Mouse (Mus musculus) urinary bladder, postnatal 36 days (tissue): ENCODE results near the gene Slc34a3.

Experiments used
- DNase-seq, 2 experiments: peaks; one replicate each; pipeline ENCODE4 v3.0.0; 2022; ENCODE audit warnings: low spot score in 2 of 2, mixed read lengths in 1 of 2

Gene Slc34a3

GRCm38 (mm10) chr2:25194006-25194405 lies 40.2 kb downstream of the Slc34a3 start:
- no peak for DNase-seq

- DNase-seq: peak; percentile 74 to 85
These were observed 40.8 kb downstream of the Slc34a3 start for GRCm38 (mm10) chr2:25193330-25193770.

- DNase-seq: no peak
These were observed 46.3 kb downstream of the Slc34a3 start for GRCm38 (mm10) chr2:25187841-25188240.

GRCm38 (mm10) chr2:25186575-25186930 lies 47.6 kb downstream of the Slc34a3 start:
- no peak for DNase-seq

GRCm38 (mm10) chr2:25185625-25186574 lies 48.3 kb downstream of the Slc34a3 start:
- peak in 1 of 2 experiments; percentile 64 for DNase-seq

- DNase-seq: no peak
These were observed 49.7 kb downstream of the Slc34a3 start for GRCm38 (mm10) chr2:25184496-25184895.

GRCm38 (mm10) chr2:25183336-25183735 lies 50.8 kb downstream of the Slc34a3 start:
- DNase-seq: no peak

GRCm38 (mm10) chr2:25182664-25183063 lies 51.5 kb downstream of the Slc34a3 start:
- no peak for DNase-seq

GRCm38 (mm10) chr2:25181891-25182397 lies 52.2 kb downstream of the Slc34a3 start:
- no peak for DNase-seq

GRCm38 (mm10) chr2:25180973-25181890 lies 52.9 kb downstream of the Slc34a3 start:
- DNase-seq: no peak

- DNase-seq: peak; percentile 93 to 94
These were observed 53.7 kb downstream of the Slc34a3 start, which contains the start of gene Nrarp for GRCm38 (mm10) chr2:25180478-25180903. Gene Nrarp (plus strand): TSS chr2:25180758.

- no peak for DNase-seq
These were observed 54.5 kb downstream of the Slc34a3 start for GRCm38 (mm10) chr2:25179566-25180217.
